Mouse (Mus musculus) urinary bladder, adult 2 months (tissue): ENCODE measurements around the gene Adra2a. TPM values are rescaled to one million over a fixed set of nuclear protein-coding genes. Genes with fewer than 3 reads are reported as not detected.

Experiments
- DNase-seq: peaks from one replicate; pipeline ENCODE4 v3.0.0; 2022; ENCODE audit warnings: low spot score
- polyA plus RNA-seq: library from polyadenylated mRNA; depleted of rRNA; stranded (reverse); fragments of >200 nt; gene quantifications from 2 replicates; pipeline ENCODE4 v1.2.3, GENCODE M21; 2012; rRNA removed

The Adra2a gene
- 1.5 and 2.2 TPM in 2 replicates for polyA plus RNA-seq

DNA sequence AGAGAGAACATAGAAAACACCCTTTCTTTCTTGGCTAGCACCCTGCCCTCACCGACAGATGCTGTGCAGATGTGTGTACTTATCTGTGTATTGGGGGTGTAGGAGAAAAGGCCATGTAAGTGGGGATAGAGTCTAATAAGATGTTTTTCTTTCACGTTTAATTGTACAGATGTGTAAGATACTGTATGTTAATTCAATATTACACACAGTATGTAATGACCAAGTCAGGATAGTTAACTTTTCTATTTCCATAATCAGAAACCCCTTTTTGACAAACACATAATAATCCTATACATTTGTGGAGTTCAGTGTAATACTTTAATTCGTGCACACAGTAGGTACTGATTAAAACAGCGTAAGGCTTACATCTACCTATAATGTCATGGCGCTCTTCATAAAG lies at the start of gene Adra2a:
Adra2a (plus strand) TSS at position 301 of the 400 bp plus-strand sequence.
- DNase-seq, result no peak

DNA sequence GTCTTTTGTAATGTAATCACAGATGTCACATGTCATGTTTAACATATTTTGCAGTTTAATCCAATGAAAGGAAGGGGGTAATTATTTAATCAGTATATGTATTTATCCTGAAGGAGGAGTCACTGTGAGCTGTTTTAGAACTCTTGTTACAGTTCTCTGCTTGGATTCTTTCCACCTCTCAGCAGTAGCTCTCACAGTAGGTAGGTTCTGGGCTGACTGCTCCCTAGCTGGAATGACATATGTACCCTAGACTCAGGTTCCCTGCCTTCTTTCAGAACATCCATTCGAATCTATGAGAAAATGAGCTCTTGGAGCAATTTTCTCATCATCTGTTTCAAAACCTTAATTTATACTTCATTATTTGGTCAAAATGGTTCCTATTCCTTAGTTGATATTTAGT lies 49.7 kb upstream of the Adra2a start:
- DNase-seq, result no peak

- no peak for DNase-seq
Observed at GRCm38 (mm10) chr19:54010973-54011372, 33.0 kb upstream of the Adra2a start.

GRCm38 (mm10) chr19:54014999-54015398 lies 29.0 kb upstream of the Adra2a start:
- DNase-seq, result no peak

DNA sequence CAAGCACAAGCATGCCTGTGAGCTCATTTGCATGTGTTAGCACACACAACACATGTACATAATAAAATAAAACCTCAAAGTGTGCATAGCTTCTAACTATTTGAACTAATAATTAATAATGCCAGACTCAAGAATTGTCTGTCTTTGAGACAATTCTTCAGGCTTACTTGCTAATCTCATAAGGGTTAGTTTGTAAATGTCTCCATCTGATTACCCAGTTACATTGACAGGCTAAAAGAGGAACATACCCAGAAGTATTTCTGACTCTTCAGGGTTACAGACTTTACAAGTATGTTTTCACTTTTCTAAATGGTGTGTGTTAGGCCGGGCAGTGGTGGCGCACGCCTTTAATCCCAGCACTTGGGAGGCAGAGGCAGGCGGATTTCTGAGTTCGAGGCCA lies 28.4 kb upstream of the Adra2a start:
- DNase-seq, result no peak

- no peak for DNase-seq
Observed at GRCm38 (mm10) chr19:54035100-54035499, 8.9 kb upstream of the Adra2a start.

DNA sequence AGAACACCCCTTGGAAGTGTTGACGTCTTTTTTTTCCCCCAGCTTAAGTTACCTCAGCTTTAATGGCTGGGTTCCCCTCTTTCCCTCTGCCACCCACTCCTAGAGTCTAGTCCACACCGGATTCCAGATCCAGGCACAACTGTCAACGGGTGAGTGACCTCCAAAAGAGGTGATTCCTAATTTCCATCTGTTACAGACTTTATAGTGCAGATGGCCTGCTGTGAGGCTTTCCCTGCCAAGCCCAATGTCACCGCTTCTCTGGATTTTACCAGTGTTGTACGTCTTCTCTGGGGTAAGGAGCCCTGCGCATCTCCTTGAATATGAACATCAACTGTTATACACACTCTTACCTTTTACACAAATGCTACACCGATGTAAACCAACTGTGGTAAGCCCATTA lies 4.5 kb upstream of the Adra2a start:
- no peak for DNase-seq

- DNase-seq, result no peak
Observed at GRCm38 (mm10) chr19:54040356-54041028, 3.5 kb upstream of the Adra2a start.

GRCm38 (mm10) chr19:54041029-54041367 lies 3.0 kb upstream of the Adra2a start:
- no peak for DNase-seq

GRCm38 (mm10) chr19:54044507-54045371 lies 788 bp downstream of the Adra2a start:
- peak; percentile 51 for DNase-seq

- DNase-seq, result no peak
Observed at GRCm38 (mm10) chr19:54045412-54045811, 1.5 kb downstream of the Adra2a start.

GRCm38 (mm10) chr19:54045931-54046683 lies 2.2 kb downstream of the Adra2a start:
- DNase-seq, result no peak

DNA sequence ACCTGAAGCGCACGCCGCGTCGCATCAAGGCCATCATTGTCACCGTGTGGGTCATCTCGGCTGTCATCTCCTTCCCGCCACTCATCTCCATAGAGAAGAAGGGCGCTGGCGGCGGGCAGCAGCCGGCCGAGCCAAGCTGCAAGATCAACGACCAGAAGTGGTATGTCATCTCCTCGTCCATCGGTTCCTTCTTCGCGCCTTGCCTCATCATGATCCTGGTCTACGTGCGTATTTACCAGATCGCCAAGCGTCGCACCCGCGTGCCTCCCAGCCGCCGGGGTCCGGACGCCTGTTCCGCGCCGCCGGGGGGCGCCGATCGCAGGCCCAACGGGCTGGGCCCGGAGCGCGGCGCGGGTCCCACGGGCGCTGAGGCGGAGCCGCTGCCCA lies 2.7 kb downstream of the Adra2a start:
- DNase-seq, result no peak

DNA sequence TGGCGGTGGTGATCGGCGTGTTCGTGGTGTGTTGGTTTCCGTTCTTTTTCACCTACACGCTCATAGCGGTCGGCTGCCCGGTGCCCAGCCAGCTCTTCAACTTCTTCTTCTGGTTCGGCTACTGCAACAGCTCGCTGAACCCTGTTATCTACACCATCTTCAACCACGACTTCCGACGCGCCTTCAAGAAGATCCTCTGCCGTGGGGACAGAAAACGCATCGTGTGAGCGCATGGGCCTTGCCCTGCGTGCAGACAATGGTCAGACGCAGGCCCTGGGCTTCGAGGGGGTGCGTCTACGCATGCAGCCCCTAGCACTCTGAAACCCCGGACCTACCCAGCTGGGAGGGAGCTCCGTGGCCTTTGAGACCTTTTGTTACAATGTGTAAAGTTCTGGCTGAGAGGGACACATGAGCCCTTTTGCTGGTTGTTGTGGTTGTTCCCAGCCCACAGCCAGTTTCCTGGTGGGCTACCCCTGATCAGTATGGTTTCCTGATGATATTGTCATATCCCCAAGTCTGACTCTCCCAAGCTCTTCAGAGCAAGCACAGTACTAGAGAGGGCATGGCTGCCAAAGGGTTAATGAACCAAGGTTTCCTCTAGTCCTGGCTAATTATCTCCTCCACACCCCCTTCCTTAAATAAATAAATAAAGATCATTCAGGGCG lies 3.6 kb downstream of the Adra2a start:
- no peak for DNase-seq

GRCm38 (mm10) chr19:54048161-54048885 lies 4.4 kb downstream of the Adra2a start:
- DNase-seq, result no peak

GRCm38 (mm10) chr19:54051651-54052050 lies 7.7 kb downstream of the Adra2a start:
- no peak for DNase-seq

DNA sequence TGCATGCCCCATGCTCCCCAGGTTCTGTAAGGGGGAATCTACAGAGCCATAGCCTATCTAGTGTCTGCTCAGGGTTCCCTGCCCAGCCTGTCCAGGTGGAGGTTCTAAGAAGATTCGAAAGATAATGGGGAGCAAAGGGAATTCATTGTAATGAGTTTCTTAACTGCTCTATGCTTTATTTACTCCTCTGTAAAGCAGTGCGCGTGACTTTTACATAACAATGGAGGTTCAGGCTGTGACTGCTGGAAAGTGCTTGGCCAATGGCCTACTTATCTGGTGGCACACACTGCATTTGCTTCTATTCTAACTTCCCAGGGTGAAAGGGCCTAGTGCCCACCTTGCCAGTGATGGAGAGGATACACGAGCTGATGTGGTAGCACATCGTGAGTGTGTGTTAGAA lies 11.9 kb downstream of the Adra2a start:
- no peak for DNase-seq

DNA sequence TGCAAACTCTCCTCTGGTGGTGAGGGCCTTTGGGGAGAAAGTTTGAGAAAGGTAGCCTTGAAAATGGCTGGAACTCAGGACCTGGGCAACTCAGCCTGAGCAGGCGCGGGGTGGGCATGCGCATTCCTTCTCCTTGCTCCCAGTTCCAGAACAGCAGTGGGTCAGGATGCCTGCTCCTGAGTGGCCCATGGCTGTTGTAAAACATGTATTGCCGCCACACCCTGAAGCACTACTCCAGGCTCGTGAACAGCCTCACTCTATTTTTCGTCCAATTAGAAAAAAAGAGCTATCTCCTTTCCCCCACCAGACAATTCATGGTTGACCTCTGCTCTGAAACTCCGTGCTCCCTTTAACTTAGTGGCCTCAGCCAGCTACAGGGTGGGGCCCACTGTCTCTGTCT lies 24.5 kb downstream of the Adra2a start:
- no peak for DNase-seq

DNA sequence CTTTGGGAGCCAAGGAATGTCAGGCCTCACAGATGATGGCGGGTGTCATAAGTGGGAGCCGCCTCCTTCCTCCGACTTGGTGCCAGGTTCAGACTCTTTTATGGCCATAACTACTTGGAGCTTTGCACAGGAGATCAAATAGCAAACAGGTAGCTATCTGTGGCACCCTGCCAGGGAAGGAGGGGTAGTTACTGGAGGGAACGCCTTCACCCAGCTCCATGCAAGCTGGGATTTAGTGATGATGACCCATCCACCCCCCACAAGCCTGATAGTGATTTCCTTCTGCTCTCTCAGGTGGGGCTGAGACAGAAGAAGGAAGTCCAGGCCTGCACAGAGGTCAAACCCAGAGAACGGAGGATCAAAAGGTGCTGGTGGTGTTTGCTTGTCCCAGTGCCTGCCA lies 26.6 kb downstream of the Adra2a start:
- DNase-seq, result peak; percentile 33

DNA sequence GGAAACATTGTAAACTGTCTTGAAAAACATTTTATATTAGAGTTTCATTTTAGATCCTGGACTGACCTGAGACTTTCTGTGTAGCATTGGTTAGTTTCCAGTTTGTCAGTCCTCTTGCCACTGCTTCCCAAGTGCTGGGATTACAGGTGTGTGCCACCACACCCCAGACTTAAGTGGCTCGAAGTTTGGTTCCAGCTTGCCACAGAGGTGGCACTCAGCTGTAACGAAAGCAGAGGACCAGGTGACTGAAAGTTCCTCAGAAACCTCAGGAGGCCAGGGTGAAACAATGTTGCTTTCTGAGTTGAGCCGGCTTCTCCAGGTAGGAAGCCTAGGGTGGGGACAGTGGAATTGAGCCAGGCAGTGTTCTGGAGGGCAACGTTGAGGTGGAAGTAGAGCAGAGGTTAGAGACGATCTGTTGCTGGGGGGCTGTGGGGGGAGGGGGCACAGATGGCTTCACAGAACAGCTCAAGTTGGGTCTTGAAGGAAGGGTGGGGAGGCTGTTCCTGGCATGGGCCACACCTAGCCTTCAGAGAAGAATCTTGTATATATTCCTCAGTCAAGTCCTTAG lies 28.4 kb downstream of the Adra2a start:
- no peak for DNase-seq
